ENCODE assay signal across 12 mouse cellular contexts in genomic region chr2:79227805-79228241, GRCm38 (mm10). TPM values are rescaled to one million over a fixed set of nuclear protein-coding genes. Genes with fewer than 3 reads are reported as not detected.
A peak's percentile ranks its signal among the peaks of the same experiment; 100 is the strongest.
DNase-seq lines count a peak whose midpoint lies in the region; ATAC-seq and TF ChIP-seq lines count a peak whose summit lies in the region.
"Had no signal": no experiment of that assay in that cellular context is flagged by ENCODE, and none has a peak within 500 bp of the region (broad histone marks: within the 10 kb centered on the region; RNA-seq: fewer than 3 reads in every experiment).

No protein-coding gene starts in this region.

- TF ChIP-seq CTCF in midbrain, postnatal 0 days (IDR thresholded peaks at IDR 0.05), result no peak

- H3K9me3 ChIP-seq in heart, embryonic 11.5 days (replicated peaks; ENCODE audit: control insufficient read depth, low read length), result no peaks in the 10 kb centered on the region
- H3K9me3 ChIP-seq in midbrain, postnatal 0 days (ENCODE audit: low read length), result no peaks in the 10 kb centered on the region
- H3K9me3 ChIP-seq: limb, embryonic 15.5 days had no signal

- H3K4me2 ChIP-seq in heart, embryonic 11.5 days, result no peak overlapping the region
- H3K4me2 ChIP-seq in midbrain, postnatal 0 days (ENCODE audit: low read depth, low read length, poor library complexity, severe bottlenecking), result no peak overlapping the region
- H3K4me2 ChIP-seq: limb, embryonic 15.5 days had no signal

- no peaks in the 10 kb centered on the region for H3K36me3 ChIP-seq in heart, embryonic 11.5 days (ENCODE audit: control insufficient read depth, insufficient read depth, low read length)
- H3K36me3 ChIP-seq in splenic B cell, adult 2 months (ENCODE audit: control insufficient read depth, insufficient read depth, low read length, poor library complexity, severe bottlenecking), result no peaks in the 10 kb centered on the region
- no peaks in the 10 kb centered on the region for H3K36me3 ChIP-seq in midbrain, postnatal 0 days (ENCODE audit: insufficient read depth, low read length)
- H3K36me3 ChIP-seq: limb, embryonic 15.5 days had no signal

- 80% methylated on average over 4 of the region's 4 CpGs for WGBS in heart, embryonic 11.5 days (ENCODE audit: insufficient replicate concordance)
- 87% methylated on average over 4 of the region's 4 CpGs for WGBS in midbrain, postnatal 0 days

- DNase-seq in heart, adult 18-20 months, result peak; percentile 6 to 17
- DNase-seq in spleen, postnatal 36 days (ENCODE audit: low spot score in 2 of 2), result peak; percentile 45 to 46
- no peak for DNase-seq in spleen, adult 12 weeks (ENCODE audit: low spot score)
- peak; percentile 12 for DNase-seq in induced T-regulatory cell, adult 2 months (ENCODE audit: low read depth)
- peak; percentile 78 for DNase-seq in splenic B cell, adult 2 months (ENCODE audit: low read depth, low spot score)
- no peak for DNase-seq in gastrocnemius, adult 8-10 months (ENCODE audit: low spot score in 2 of 2)
- DNase-seq in midbrain, postnatal 0 days (ENCODE audit: low spot score), result no peak
- DNase-seq: kidney, adult 11 months; thymus, adult 2 months had no signal

- H3K4me1 ChIP-seq in heart, embryonic 11.5 days (ENCODE audit: control insufficient read depth, insufficient read depth, low read length), result no peaks in the 10 kb centered on the region
- H3K4me1 ChIP-seq in midbrain, postnatal 0 days (ENCODE audit: insufficient read depth, low read length), result no peaks in the 10 kb centered on the region
- H3K4me1 ChIP-seq: limb, embryonic 15.5 days had no signal

- H3K4me3 ChIP-seq in heart, embryonic 11.5 days (ENCODE audit: low read depth, low read length), result no peak overlapping the region
- no peak overlapping the region for H3K4me3 ChIP-seq in midbrain, postnatal 0 days (ENCODE audit: low read depth, low read length)
- H3K4me3 ChIP-seq: layer of hippocampus, adult 2 months; limb, embryonic 15.5 days had no signal

- H3K27ac ChIP-seq in heart, embryonic 11.5 days (ENCODE audit: low read depth, low read length), result no peak overlapping the region
- no peak overlapping the region for H3K27ac ChIP-seq in midbrain, postnatal 0 days (ENCODE audit: low read depth, low read length)
- H3K27ac ChIP-seq: layer of hippocampus, adult 2 months; limb, embryonic 15.5 days had no signal

- no peaks in the 10 kb centered on the region for H3K27me3 ChIP-seq in heart, embryonic 11.5 days (ENCODE audit: control insufficient read depth, insufficient read depth, low read length)
- no peaks in the 10 kb centered on the region for H3K27me3 ChIP-seq in splenic B cell, adult 2 months (ENCODE audit: control insufficient read depth, insufficient read depth, low read length, poor library complexity, severe bottlenecking)
- H3K27me3 ChIP-seq in midbrain, postnatal 0 days (ENCODE audit: insufficient read depth, low read length), result no peaks in the 10 kb centered on the region
- H3K27me3 ChIP-seq: limb, embryonic 15.5 days had no signal

- no peak for ATAC-seq in heart, embryonic 11.5 days (replicated peaks; ENCODE audit: insufficient number of reproducible peaks, low FRiP score, low TSS enrichment)
- ATAC-seq in midbrain, postnatal 0 days (ENCODE audit: low FRiP score), result no peak

- H3K9ac ChIP-seq in heart, embryonic 11.5 days (ENCODE audit: low read depth, low read length), result no peak overlapping the region
- no peak overlapping the region for H3K9ac ChIP-seq in midbrain, postnatal 0 days (replicated peaks; ENCODE audit: low read length, poor library complexity, severe bottlenecking)
- H3K9ac ChIP-seq: limb, embryonic 15.5 days had no signal

RNA-seq across cellular contexts. Expression of gene Itga4, which starts 27.4 kb away (rescaled TPM):
- total RNA-seq in heart, adult 18-20 months (2021), result 1 to 10 TPM; 1.7 to 4.5 TPM
- polyA plus RNA-seq in heart, embryonic 11.5 days (2014; fragmentation: Nextera tagmentation; extraction: Ambion mirVana), result 11.4 and 13.3 TPM in 2 replicates
- total RNA-seq in gastrocnemius, adult 8-10 months (2022), result 1 to 10 TPM; 4.6 to 7.2 (median 5.8) TPM
- 3.1 and 4.3 TPM in 2 replicates for total RNA-seq in midbrain, postnatal 0 days (2014; rRNA removed)
- polyA plus RNA-seq in midbrain, postnatal 0 days (2015; fragmentation: Nextera tagmentation; extraction: Ambion mirVana), result 1.4 and 1.5 TPM in 2 replicates

Comparison
In these comparisons a context has a peak if more than half of its experiments do, and no peak if none do; other contexts are left out.
1. DNase-seq: peak in heart, adult 18-20 months (2 of 2), spleen, postnatal 36 days (2 of 2), induced T-regulatory cell, adult 2 months (single experiment) and splenic B cell, adult 2 months (single experiment); none in spleen, adult 12 weeks (single experiment), gastrocnemius, adult 8-10 months (0 of 2) and midbrain, postnatal 0 days (single experiment).